Mouse (Mus musculus) kidney, adult 9 months (tissue): ENCODE data around the gene Dnmbp.
"Not testable (repeated sequence)": the region's sequence is repeated elsewhere in the genome, so short reads cannot be mapped to it uniquely, and the experiment has no call there.

Experiments used
- DNase-seq: peaks from one replicate; pipeline ENCODE4 v3.0.0; 2022

The Dnmbp gene

DNA sequence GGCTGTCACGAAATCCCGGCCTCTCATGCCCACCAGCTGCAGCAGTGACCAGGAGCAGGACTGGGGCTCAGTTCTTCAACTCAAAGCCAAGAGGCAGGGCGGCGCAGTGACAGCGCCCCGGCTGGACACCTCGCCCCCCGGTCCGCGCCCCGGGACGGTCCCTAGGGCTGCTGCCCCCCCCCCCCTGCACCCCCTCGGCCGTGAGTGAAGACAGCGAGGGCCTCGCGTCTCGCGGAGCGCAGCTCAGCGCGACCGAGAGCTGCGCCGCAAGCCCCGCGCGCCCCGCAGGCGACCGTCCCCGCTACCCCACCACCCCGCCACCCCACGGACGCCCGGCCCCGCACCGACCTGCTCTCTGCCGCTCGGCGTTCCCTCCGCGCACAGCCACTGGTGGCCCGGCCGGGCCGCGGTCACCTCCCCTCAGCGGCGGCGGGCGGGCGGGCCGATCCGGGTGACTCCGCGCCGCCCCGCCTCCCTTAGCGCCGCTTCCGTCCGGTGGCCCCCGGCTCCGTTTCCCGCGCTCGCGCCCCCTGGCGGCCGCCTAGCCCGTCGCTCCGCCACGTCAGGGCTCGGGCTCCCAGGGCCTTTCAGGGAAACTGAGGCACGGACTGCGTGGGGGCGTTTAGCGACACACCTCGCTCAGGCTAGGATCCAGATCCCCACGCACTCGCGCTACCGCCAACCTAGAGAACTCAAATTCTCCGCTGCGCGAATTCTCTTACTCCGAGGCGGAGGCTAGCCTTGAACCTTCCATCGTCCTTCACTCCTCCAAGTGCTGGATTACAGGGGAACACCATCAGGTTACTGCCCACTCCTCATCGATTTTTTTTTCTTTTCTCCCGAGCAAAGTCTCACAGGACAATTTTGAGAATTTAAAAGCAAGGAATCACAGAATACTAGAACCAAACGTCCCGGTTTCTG, at the start of gene Dnmbp:
Gene Dnmbp (minus strand): TSS at position 423 of the 921 bp plus-strand sequence.
- peak; percentile 71 for DNase-seq

DNA sequence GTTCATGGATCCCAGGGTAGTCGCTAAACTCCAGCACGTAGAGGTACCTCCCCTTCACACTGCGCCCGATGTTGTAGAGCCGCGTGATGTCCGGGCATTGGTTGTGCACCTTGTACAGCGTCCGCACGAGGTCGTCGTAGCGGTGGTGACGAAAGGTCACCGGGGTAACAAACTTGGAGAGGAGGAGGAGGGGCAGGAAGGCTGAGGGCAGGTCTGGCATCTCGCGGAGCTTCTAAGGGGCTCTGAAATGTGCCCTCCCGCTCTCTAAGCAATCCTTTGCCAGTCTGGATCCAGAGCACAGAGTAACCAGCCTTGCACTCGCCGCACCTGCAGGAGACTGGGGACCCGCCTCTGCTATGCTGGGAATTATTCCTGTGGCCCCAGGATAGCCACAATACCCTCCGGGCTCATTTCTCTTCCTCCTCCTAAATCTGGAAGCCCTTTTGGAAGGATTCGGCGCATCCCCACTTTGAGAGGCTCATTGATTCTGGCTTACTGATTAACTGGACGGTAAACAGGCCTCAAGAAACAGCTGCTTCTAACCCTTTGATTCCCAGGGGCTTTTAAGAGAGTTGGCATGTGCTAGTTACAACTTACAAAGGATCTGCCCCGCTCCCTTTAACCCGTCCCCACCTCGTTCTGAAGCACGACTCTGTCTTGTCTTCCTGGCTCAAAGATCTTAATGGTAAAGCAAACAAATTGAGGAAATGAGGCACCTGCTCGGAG, 46.2 kb upstream of the Dnmbp start, which contains the start of gene Cpn1:
Gene Cpn1 (minus strand): TSS at position 488 of the 726 bp plus-strand sequence.
- DNase-seq, result peak; percentile 77

DNA sequence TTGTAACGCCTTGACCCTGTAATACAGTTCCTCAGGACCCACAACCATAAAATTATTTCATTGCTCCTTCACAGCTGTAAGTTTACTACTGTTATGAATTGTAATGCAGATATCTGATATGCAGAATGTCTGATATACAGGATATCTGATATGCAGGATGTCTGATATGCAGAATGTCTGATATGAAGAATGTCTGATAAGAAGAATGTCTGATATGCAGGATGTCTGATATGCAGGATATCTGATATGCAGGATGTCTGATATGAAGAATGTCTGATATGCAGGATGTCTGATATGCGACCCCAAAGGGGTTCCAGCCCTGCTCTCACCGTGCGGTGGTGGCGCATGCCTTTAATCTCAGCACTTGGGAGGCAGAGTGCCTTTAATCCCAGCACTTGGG, 42.0 kb upstream of the Dnmbp start:
- no peak for DNase-seq

DNA sequence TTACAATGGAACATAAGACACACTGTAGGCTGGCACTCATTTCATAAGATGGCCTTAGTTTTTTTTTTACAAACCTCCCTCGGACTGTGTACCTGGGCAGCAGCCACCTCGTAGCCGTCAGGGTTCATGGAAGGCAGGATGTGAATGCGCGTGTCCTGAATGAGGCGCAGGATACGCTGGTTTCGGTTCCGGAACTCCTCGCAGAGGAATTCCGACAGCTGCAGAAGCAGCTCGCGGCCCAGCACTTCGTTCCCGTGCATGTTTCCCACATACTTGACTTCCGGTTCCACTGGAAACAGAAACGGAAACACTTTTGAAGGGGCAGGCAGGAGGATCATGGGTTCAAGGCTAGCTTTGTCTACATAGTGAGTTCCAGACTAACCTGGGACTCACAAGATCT, 40.7 kb upstream of the Dnmbp start:
- DNase-seq, result no peak

DNA sequence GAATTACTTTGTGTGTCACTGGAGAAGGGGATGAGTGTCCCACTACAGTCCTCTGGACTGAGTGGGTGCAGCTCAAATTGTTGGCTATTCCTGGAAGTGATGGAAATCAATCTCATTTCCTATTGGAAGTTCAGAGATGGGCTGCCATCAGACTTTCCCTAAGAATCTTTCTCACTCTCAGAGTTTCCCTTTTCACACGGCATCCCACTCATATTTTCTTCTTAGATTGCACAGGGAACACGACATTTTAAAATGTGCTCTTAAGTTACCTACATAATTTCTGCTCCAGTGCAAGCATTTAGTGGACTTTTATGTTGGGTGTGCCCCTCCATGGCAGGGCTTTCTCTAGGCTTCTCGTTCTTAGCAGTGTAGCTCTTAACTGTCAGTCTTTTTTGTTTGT, 37.8 kb upstream of the Dnmbp start:
- DNase-seq, result no peak

DNA sequence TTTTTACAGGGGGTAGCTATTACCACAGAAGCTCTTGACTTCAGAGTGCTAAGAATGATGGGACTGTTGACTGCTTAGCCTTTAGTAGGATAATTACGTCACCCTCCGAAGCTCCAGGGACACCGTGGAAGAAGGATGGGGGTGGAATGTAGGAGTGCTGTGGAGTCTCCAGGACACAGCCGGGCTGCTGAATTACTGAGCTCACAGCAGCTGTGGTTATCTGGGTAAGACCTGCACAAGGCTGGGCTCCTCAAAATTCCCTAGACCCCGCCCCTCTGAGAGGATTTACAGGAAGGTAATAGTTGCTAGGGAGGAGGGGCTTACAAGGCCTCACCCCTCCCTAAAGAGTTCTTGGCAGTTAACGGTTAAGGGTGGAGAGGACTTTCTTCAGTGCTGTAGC, 36.7 kb upstream of the Dnmbp start:
- no peak for DNase-seq

DNA sequence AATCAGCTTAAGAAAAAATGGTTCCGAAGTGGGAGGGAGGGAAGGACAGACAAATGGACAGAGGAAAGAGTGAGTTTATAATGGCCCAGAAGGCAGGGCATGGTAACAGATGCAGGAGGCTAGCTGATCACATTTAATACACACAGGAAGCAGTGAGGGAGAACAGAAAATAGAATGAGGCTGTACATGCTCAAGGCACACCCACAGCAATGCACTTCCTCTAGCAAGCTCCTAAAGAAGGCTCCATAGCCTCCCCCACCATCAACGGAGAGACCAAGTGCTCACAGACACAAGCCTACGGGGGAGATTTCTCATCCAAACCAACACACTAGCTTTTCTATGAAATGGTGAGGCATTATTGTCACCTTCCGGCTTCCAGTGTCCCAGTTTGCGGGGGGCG, 34.2 kb upstream of the Dnmbp start:
- DNase-seq, result no peak

DNA sequence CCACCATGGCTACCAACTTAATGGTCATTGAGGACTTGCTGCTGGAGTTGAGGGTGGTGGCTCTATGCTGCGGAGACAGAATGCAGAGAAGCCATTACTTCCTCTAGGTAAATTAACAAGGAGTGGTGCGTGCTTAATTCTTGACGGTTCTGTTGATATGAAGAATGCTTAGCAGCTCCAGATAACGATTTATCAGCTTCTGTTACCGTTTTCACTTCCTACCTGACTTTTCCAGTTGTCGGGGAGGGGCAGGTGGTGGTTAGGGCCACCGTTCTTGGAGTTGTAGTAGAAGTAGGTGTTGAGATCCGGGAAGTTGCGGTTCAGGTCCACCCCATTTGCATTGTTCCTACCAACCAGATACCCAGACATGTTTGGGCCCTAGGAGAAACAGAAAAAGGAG, 33.7 kb upstream of the Dnmbp start:
- DNase-seq, result no peak

DNA sequence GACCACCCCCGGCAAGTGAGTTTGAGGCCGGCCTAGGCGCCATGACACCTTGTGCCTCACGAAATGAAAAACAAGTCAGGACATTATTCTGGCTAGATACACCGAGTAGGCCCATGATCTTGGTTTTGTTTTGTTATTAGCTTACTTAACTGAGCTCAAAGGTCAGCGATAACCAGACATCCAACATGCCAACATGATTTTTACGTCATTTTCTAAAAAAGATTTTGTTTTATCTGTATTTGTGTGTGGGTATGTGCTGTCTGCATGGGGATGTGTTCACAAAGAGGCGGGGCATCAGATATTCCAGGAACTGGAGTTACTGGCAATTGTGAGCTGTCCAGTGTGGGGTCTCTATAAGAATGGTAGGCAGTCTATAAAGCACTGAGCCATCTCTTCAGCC, 32.1 kb upstream of the Dnmbp start:
- no peak for DNase-seq

DNA sequence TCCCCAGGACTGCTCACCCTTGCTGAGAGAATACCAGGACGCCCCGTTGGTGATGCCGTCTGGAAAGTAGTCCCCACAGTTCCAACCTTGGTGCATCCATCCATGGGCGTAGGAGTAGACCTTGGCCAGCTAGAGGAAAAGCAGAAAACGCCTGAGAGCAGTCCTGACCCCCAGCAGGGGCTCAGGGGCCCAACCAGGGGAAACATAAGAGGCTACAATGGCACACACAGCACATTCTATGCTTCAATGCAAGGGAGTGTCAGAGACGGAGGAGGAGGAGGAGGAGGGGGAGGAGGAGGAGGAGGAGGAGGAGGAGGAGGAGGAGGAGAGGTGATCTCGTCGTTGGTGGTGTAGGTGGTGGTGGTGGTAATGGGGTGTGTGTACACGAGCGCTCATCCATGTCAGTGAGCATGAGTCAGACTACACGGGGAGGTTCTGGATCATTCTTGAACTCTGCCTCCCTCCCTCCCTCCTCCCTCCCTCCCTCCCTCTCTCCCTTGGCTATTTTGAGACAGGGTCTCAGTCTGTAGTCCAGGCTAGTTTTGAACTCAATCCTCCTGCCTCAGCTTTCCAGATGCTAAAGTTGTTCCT, 28.5 kb upstream of the Dnmbp start:
- no peak for DNase-seq

DNA sequence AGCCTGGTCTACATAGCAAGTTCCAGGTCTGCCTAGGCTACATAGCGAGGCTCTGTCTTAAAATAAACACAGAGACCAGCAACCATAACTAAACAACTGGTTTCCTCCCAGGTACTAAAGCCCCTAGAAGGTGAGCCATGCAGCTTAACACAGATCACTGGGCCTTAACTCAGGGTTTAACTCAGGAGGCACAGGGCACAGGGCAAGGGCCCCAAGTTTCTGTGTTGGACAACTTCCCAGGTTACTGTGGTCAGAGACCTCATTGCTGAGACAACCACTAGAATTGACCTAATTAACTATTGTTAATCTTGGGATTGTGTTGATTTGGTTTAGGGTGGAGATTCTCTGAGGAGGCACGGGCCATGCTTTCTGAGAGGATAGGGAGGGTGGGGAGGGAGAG, 26.5 kb upstream of the Dnmbp start:
- DNase-seq, result peak; percentile 46

DNA sequence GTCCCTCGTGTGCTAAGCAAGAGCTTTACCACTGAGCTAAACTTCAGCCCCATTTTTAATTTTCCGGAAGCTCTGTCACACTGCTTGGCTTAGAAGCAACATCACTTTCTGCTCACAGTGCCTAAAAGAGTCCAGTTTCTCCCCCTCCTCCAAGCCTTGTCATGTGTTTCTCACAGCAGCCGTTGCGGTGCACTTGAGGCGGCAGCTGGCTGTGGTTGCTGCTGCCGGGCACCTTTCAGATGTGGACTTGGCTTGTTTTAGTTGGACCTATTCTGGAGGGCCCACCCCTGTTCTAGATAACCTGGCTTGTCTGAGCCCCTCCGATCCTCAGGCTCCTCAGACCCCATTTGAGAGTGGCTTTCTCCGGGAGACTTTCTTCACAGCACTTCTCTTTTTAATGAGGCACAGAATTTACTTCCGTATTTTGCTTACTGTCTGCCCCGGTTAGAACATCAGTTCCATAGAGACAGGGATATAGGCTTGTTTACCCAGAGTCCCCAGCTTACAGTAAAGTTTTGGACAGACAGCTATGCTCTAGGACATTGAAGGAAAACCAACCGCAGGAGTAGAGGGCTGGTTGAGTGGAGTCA, 25.6 kb upstream of the Dnmbp start:
- no peak for DNase-seq

DNA sequence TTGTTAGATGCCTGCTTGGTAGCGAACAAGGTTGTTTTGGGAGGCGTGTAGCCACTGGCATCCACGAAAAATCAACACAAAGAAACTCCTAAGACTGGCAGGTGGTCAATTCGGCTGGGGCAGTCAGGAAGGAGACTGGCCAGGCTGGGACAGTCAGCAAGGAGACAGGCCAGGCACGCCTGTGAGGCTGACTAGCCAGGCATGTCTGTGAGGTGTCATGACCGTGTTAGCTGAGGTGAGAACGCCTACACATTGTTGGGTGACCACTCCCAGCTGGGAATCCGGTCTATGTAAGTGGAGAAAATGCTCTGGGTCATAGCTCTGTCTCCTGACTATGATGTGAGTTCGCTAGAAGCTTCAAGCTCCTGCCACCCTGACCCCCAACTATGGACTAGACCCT, 22.8 kb upstream of the Dnmbp start:
- DNase-seq, result no peak

DNA sequence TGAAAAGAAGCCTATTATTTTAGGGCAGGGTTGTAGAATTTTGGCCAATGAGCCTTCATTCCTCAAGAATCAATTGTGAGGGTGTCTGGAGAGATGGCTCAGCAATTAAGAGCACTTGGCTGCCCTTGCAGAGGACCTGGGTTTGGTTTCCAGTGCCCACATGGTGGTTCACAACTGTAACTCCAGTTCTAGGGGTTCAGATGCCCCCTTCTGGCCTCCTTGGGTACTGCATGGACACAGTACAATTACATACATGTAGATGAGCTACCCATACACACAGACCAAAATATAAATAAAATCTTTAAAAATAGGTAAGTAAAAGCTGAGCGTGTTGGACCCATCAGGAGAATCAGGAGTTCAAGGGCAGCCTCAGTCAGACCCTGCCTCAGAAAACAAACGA, 21.2 kb upstream of the Dnmbp start:
- DNase-seq, result no peak

DNA sequence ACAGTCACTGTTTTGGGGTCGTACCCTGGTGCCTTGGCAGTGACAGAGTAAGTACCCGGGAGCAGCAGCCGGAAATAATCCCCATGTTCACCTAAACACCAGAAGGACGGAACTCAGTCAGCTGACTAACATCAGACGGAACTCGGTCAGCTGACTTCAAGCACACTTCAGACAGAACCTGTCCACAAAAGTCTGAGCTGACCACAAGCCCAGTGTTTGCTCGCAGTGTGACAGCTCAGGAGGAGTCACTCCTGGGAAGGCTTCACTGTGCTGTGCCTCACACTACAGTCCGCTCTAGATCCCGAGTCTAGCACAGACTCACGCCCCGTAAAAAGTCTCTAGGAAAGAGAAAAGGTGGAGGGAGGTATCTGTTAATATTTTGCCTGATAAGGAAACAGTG, 20.0 kb upstream of the Dnmbp start:
- no peak for DNase-seq

DNA sequence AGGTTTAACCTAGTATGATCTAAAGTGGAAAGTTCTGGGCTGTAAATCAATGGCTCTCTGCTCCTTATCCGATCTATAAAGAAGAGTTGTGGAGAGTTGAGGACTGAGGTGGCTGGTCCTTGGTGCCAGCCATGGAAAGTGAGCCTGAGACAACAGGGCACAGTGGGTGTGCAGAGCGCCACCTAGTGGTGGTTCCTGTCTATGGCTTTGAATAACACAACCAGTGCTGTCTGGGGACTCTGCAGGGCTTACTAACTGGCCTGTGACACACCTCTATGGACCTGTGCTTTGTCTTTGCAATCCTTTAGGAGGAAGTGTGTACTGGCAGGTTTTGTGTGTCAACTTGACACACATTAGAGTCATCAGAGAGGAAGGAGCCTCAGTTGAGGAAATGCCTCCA, 19.2 kb upstream of the Dnmbp start:
- peak; percentile 82 for DNase-seq

DNA sequence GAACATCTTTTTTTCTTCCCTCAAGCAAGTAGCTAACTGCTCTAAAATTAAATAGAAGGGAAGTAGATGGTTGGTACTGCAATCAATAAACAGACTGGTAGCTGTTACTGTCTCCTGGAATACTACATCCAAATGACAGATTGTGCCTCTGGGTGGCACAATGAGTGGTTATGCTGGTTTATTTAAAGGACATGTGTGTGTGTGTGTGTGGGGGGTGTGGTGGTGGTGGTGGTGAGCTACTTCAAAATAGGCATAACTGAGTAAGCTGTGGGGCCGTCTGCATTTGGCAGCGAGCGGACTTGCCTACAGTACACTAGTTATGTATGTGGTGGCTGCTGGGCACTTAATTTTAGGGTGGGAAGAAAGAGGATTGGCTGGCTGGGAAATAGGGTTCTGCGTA, 17.9 kb upstream of the Dnmbp start:
- DNase-seq, result no peak

DNA sequence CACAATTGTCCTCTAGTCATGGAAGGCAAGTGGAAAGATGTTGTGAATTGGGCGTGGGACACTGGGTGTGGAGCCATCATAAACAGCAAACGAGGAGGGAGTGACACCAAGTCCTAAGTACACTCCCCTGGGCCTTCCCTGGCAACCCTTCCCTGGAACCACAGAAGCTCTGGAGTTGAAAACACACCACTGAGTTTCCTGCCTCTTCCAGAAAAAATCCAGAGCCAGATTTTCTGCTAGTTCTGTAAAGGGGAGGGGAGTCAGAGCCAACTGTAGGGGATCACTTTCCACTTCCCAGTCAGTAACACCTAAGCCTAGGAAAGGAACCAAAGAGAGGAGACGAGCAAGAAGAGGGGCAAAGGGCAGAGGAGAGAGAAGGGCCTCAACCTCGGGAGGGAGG, 17.4 kb upstream of the Dnmbp start:
- no peak for DNase-seq

DNA sequence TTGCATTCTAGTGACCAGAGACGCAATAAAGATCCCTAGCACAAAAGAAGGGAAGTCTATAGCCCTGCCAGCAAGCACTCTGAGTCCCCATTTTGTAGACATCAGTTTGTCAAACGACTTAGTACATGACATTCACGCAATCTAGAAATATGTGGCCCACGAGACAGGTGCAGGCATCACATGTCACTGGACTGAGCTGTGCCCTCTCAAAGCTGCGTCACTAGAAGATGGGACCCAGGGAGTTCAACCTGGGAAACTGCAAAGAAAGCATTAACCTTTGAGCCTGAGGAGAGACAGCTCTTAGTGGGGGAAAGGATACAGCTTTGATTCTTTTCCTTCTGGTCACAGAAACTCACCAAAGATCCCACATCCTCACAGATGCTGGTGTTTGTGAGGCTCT, 15.3 kb upstream of the Dnmbp start:
- peak; percentile 37 for DNase-seq

DNA sequence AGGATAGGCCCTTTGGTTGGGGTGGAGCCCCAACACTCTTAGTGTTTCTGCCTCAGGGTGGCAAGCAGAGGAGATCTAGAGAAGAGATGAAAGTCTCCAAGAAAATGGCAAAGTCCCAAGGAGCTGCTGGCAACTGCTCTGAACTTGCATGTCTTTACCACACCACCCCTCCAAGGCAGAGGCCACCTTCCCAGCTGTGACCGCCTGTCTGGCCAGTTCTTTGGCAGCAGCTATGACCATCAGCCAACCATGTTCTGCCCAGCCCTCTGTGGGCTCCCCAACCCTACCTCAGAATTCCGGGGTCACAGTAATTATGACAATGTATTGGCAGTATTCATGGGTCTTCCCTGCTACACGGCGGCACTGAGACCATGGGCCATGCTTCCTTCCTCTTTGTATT, 14.9 kb upstream of the Dnmbp start:
- DNase-seq, result no peak

DNA sequence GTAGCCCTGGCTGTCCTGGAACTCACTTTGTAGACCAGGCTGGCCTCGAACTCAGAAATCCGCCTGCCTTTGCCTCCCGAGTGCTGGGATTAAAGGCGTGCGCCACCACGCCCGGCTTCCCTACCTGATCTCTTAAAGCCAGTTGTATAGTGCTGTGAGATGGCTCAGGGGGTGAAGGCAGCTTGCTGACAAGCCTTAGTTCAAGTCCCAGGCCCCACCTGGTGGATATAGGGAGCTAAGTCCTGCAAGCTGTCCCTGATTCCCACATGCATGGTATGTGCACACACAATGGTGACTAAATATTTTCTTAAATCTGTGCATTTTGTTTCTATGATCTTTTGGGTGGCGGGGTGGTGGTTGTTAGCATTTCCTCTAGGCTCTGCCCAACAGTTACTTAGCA, 12.9 kb upstream of the Dnmbp start:
- DNase-seq, result not testable (repeated sequence)

DNA sequence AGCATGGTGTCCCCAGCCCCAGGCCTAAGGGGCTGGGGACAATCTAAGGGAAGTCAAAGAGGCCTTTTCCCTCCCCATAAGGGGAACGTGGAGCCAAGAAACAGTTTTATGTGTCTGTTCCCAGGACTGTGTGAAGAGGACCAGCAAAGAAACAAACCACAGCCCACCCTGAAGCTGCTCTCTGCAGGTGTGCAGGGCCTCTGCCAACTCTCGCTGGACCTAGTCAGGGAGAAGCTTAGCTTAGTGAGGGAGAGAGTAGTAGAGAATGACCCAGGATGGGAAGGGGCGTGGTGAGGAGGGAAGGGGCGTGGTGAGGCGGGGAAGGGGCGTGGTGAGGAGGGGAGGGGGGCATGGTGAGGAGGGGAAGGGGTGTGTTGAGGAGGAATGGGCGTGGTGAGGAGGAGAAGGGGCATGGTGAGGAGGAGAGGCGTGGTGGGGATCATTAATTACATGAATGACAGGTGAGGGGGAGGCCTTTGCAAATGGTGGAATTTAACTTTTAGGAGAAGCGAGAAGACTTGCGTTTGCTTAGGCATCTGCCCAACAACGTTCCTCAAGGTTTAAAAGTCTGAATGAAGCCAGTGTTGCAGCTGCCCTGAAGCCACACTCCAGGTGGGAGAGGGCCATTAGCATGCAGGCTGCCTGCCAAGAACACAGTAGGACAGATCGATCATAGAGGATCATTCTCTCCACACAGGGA, 9.3 kb upstream of the Dnmbp start:
- DNase-seq, result no peak

DNA sequence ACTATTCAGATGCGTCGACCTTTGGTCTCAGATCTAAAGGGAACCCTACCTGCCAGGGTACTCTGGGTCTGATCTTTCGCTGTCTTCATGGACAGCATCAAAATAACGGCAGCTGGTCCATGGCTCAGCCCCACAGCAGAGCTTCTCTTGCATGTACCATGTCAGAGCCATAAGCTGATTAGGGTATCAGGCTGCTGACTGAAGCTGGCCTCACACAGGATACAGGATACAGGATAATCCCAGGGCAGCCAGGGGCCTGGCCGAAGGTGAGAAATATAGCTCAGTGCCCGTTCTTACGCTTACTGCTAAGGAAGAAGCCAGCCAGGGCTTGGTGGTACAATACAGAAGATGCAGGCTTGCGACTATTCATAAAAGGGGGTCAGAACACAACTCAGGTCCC, 4.6 kb upstream of the Dnmbp start:
- DNase-seq, result no peak
